Mouse (Mus musculus): ENCODE results near the gene Ttc39a. TPM values are rescaled to one million over a fixed set of nuclear protein-coding genes. Genes with fewer than 3 reads are reported as not detected.

The Ttc39a gene
- polyA plus RNA-seq, 1 experiment, result 4.0 TPM

GRCm38 (mm10) chr4:109420138-109420795, 13.8 kb downstream of the Ttc39a start:
- no peak overlapping the region for H3K27ac ChIP-seq (ENCODE audit: insufficient read depth, low read length)
- H3K4me3 ChIP-seq (ENCODE audit: insufficient read depth, low read length), result no peak overlapping the region
- no peaks in the 10 kb centered on the region for H3K4me1 ChIP-seq (ENCODE audit: control insufficient read depth, insufficient read depth, low read length)
- TF ChIP-seq CTCF (IDR thresholded peaks at IDR 0.05; ENCODE audit: extremely low read depth, insufficient read depth, low read length), result no peak; the same call in 1 of the 2 replicates
- no peak for TF ChIP-seq POLR2A (IDR thresholded peaks at IDR 0.05; ENCODE audit: extremely low read depth, insufficient read depth, low read length)

GRCm38 (mm10) chr4:109421608-109422007, 15.2 kb downstream of the Ttc39a start:
- Histone ChIP-seq H3K27ac (ENCODE audit: insufficient read depth, low read length) (no peak overlapping the region), H3K4me3 (ENCODE audit: insufficient read depth, low read length) (no peak overlapping the region), H3K4me1 (ENCODE audit: control insufficient read depth, insufficient read depth, low read length) (no peaks in the 10 kb centered on the region)
- TF ChIP-seq CTCF (IDR thresholded peaks at IDR 0.05; ENCODE audit: extremely low read depth, insufficient read depth, low read length) (no peak), POLR2A (IDR thresholded peaks at IDR 0.05; ENCODE audit: extremely low read depth, insufficient read depth, low read length) (no peak)

- TF ChIP-seq POLR2A (IDR thresholded peaks at IDR 0.05; ENCODE audit: extremely low read depth, insufficient read depth, low read length) (no peak), CTCF (IDR thresholded peaks at IDR 0.05; ENCODE audit: extremely low read depth, insufficient read depth, low read length) (no peak)
- H3K4me3 ChIP-seq (ENCODE audit: insufficient read depth, low read length), result no peak overlapping the region
- H3K4me1 ChIP-seq (ENCODE audit: control insufficient read depth, insufficient read depth, low read length), result no peaks in the 10 kb centered on the region
- no peak overlapping the region for H3K27ac ChIP-seq (ENCODE audit: insufficient read depth, low read length)
Observed at GRCm38 (mm10) chr4:109422436-109422835, 16.0 kb downstream of the Ttc39a start.

GRCm38 (mm10) chr4:109423438-109423837, 17.0 kb downstream of the Ttc39a start:
- Histone ChIP-seq H3K4me3 (ENCODE audit: insufficient read depth, low read length) (no peak overlapping the region), H3K4me1 (ENCODE audit: control insufficient read depth, insufficient read depth, low read length) (no peaks in the 10 kb centered on the region), H3K27ac (ENCODE audit: insufficient read depth, low read length) (no peak overlapping the region)
- TF ChIP-seq CTCF (IDR thresholded peaks at IDR 0.05; ENCODE audit: extremely low read depth, insufficient read depth, low read length), result no peak
- no peak for TF ChIP-seq POLR2A (IDR thresholded peaks at IDR 0.05; ENCODE audit: extremely low read depth, insufficient read depth, low read length)

- no peak overlapping the region for H3K4me3 ChIP-seq (ENCODE audit: insufficient read depth, low read length)
- H3K27ac ChIP-seq (ENCODE audit: insufficient read depth, low read length), result no peak overlapping the region
- H3K4me1 ChIP-seq (ENCODE audit: control insufficient read depth, insufficient read depth, low read length), result no peaks in the 10 kb centered on the region
- TF ChIP-seq CTCF (IDR thresholded peaks at IDR 0.05; ENCODE audit: extremely low read depth, insufficient read depth, low read length) (no peak), POLR2A (IDR thresholded peaks at IDR 0.05; ENCODE audit: extremely low read depth, insufficient read depth, low read length) (no peak)
Observed at GRCm38 (mm10) chr4:109427058-109427457, 20.6 kb downstream of the Ttc39a start.

- Histone ChIP-seq H3K4me3 (ENCODE audit: insufficient read depth, low read length) (no peak overlapping the region), H3K27ac (ENCODE audit: insufficient read depth, low read length) (no peak overlapping the region), H3K4me1 (ENCODE audit: control insufficient read depth, insufficient read depth, low read length) (no peaks in the 10 kb centered on the region)
- TF ChIP-seq CTCF (IDR thresholded peaks at IDR 0.05; ENCODE audit: extremely low read depth, insufficient read depth, low read length), result no peak
- no peak for TF ChIP-seq POLR2A (IDR thresholded peaks at IDR 0.05; ENCODE audit: extremely low read depth, insufficient read depth, low read length)
Observed at GRCm38 (mm10) chr4:109430250-109430649, 23.8 kb downstream of the Ttc39a start.

GRCm38 (mm10) chr4:109430854-109431253, 24.4 kb downstream of the Ttc39a start:
- no peak for TF ChIP-seq POLR2A (IDR thresholded peaks at IDR 0.05; ENCODE audit: extremely low read depth, insufficient read depth, low read length)
- TF ChIP-seq CTCF (IDR thresholded peaks at IDR 0.05; ENCODE audit: extremely low read depth, insufficient read depth, low read length), result peak; percentile 60
- H3K27ac ChIP-seq (ENCODE audit: insufficient read depth, low read length), result no peak overlapping the region
- no peaks in the 10 kb centered on the region for H3K4me1 ChIP-seq (ENCODE audit: control insufficient read depth, insufficient read depth, low read length)
- H3K4me3 ChIP-seq (ENCODE audit: insufficient read depth, low read length), result no peak overlapping the region

- no peak overlapping the region for H3K27ac ChIP-seq (ENCODE audit: insufficient read depth, low read length)
- no peaks in the 10 kb centered on the region for H3K4me1 ChIP-seq (ENCODE audit: control insufficient read depth, insufficient read depth, low read length)
- TF ChIP-seq CTCF (IDR thresholded peaks at IDR 0.05; ENCODE audit: extremely low read depth, insufficient read depth, low read length) (no peak), POLR2A (IDR thresholded peaks at IDR 0.05; ENCODE audit: extremely low read depth, insufficient read depth, low read length) (no peak)
- no peak overlapping the region for H3K4me3 ChIP-seq (ENCODE audit: insufficient read depth, low read length)
Observed at GRCm38 (mm10) chr4:109432668-109433375, 26.4 kb downstream of the Ttc39a start.

GRCm38 (mm10) chr4:109433641-109434040, 27.2 kb downstream of the Ttc39a start:
- TF ChIP-seq POLR2A (IDR thresholded peaks at IDR 0.05; ENCODE audit: extremely low read depth, insufficient read depth, low read length) (no peak), CTCF (IDR thresholded peaks at IDR 0.05; ENCODE audit: extremely low read depth, insufficient read depth, low read length) (no peak)
- no peak overlapping the region for H3K27ac ChIP-seq (ENCODE audit: insufficient read depth, low read length)
- no peaks in the 10 kb centered on the region for H3K4me1 ChIP-seq (ENCODE audit: control insufficient read depth, insufficient read depth, low read length)
- H3K4me3 ChIP-seq (ENCODE audit: insufficient read depth, low read length), result no peak overlapping the region

- no peak overlapping the region for H3K4me3 ChIP-seq (ENCODE audit: insufficient read depth, low read length)
- no peaks in the 10 kb centered on the region for H3K4me1 ChIP-seq (ENCODE audit: control insufficient read depth, insufficient read depth, low read length)
- no peak for TF ChIP-seq POLR2A (IDR thresholded peaks at IDR 0.05; ENCODE audit: extremely low read depth, insufficient read depth, low read length)
- TF ChIP-seq CTCF (IDR thresholded peaks at IDR 0.05; ENCODE audit: extremely low read depth, insufficient read depth, low read length), result no peak
- no peak overlapping the region for H3K27ac ChIP-seq (ENCODE audit: insufficient read depth, low read length)
Observed at GRCm38 (mm10) chr4:109434256-109434655, 27.8 kb downstream of the Ttc39a start.

Measured in cortical plate, adult 2 months (tissue).